Mouse (Mus musculus): ENCODE results near the gene Slc22a12. TPM values are rescaled to one million over a fixed set of nuclear protein-coding genes. Genes with fewer than 3 reads are reported as not detected.

The Slc22a12 gene
- not detected for total RNA-seq (2023)

GRCm38 (mm10) chr19:6542367-6543034, at the start of gene Slc22a12:
Gene Slc22a12 (minus strand): TSS chr19:6543032.

Other genes starting within 250 kb of the Slc22a12 start
- 9.1 TPM for gene Cdc42bpg, start 236.6 kb downstream of the Slc22a12 start, total RNA-seq (2023)
- 46.4 TPM for gene Men1, start 208.1 kb downstream of the Slc22a12 start, total RNA-seq (2023)
- gene Map4k2, start 201.9 kb downstream of the Slc22a12 start, total RNA-seq (2023): 585 TPM
- 936 TPM for gene Sf1, start 179.3 kb downstream of the Slc22a12 start, total RNA-seq (2023)
- gene Pygm, start 158.6 kb downstream of the Slc22a12 start, total RNA-seq (2023): 20.2 TPM
- 721 TPM for gene Rasgrp2, start 143.7 kb downstream of the Slc22a12 start, total RNA-seq (2023)
- 0.49 TPM for gene Nrxn2, start 124.3 kb downstream of the Slc22a12 start, total RNA-seq (2023)

Measured in CD8-positive naive resting alpha-beta T cell, adult 57 days (primary cell).